Mouse (Mus musculus) kidney, embryonic 15.5 days (tissue): ENCODE data around the gene Dido1. TPM values are rescaled to one million over a fixed set of nuclear protein-coding genes. Genes with fewer than 3 reads are reported as not detected.

Experiments
- ATAC-seq: fragments of 200-750 bp; cut with Nextera tagmentation; replicated peaks from 2 replicates; pipeline ENCODE4 v1.8.0; 2017; ENCODE audit warnings: moderate TSS enrichment; ENCODE audit not compliant: low FRiP score
- H3K27ac ChIP-seq: fragments of 300-500 bp; sonication (generic); 2 replicates; pipeline ENCODE4 v1.5.1; 2015; ENCODE audit warnings: mild to moderate bottlenecking, inconsistent platforms
- H3K27me3 ChIP-seq: fragments of 300-500 bp; sonication (generic); 2 replicates; pipeline ENCODE4 v1.6.1; 2015; ENCODE audit warnings: inconsistent platforms
- H3K36me3 ChIP-seq: fragments of 300-500 bp; sonication (generic); 2 replicates; pipeline ENCODE4 v1.6.1; 2015; ENCODE audit warnings: inconsistent platforms
- H3K4me1 ChIP-seq: fragments of 300-500 bp; sonication (generic); 2 replicates; pipeline ENCODE4 v1.6.1; 2015; ENCODE audit warnings: inconsistent platforms
- H3K4me2 ChIP-seq: fragments of 300-500 bp; sonication (generic); 2 replicates; pipeline ENCODE4 v1.6.1; 2015; ENCODE audit warnings: moderate library complexity, mild to moderate bottlenecking, inconsistent platforms
- H3K4me3 ChIP-seq: fragments of 300-500 bp; sonication (generic); replicated peaks from 2 replicates; pipeline ENCODE4 v1.5.1; 2015; ENCODE audit warnings: mild to moderate bottlenecking, inconsistent platforms
- H3K9ac ChIP-seq: fragments of 300-500 bp; sonication (generic); 2 replicates; pipeline ENCODE4 v1.6.1; 2015; ENCODE audit warnings: mild to moderate bottlenecking, inconsistent platforms
- H3K9me3 ChIP-seq: fragments of 300-500 bp; sonication (generic); replicated peaks from 2 replicates; pipeline ENCODE4 v1.6.1; 2016; ENCODE audit warnings: inconsistent platforms
- WGBS: fragments of 180-500 bp; shearing (Covaris S2); methylation state at CpG from one replicate; pipeline ENCODE4 v1.1.7; 2015; ENCODE audit warnings: mixed read lengths; 5-methylcytosine and 5-hydroxymethylcytosine counted together
- polyA plus RNA-seq: library from polyadenylated mRNA; unstranded; fragments of >200 nt; fragmentation: Nextera tagmentation; extraction: Ambion mirVana; gene quantifications from 2 replicates; pipeline ENCODE4 v1.2.1, GENCODE M21; 2015

Dido1 gene
- polyA plus RNA-seq, 1 experiment from 2014 or later: 28.4 TPM

GRCm38 (mm10) chr2:180712037-180712689 lies 2.4 kb upstream of the Dido1 start:
- H3K4me3 ChIP-seq: no peak overlapping the region
- no peaks in the 10 kb centered on the region for H3K27me3 ChIP-seq
- no peak overlapping the region for H3K9ac ChIP-seq
- 88% methylated on average over 5 of the region's 5 CpGs for WGBS
- ATAC-seq: no peak
- peaks cover 41% of the 10 kb centered on the region for H3K36me3 ChIP-seq
- H3K4me1 ChIP-seq: peaks cover 23% of the 10 kb centered on the region
- H3K9me3 ChIP-seq: no peaks in the 10 kb centered on the region
- no peak overlapping the region for H3K4me2 ChIP-seq
- no peak overlapping the region for H3K27ac ChIP-seq

GRCm38 (mm10) chr2:180711527-180711926 lies 1.7 kb upstream of the Dido1 start:
- no peak for ATAC-seq
- H3K9me3 ChIP-seq: no peaks in the 10 kb centered on the region
- peaks cover 23% of the 10 kb centered on the region for H3K4me1 ChIP-seq
- H3K36me3 ChIP-seq: peaks cover 34% of the 10 kb centered on the region
- H3K27ac ChIP-seq: no peak overlapping the region
- WGBS: 49% methylated on average over 4 of the region's 4 CpGs
- H3K9ac ChIP-seq: peak overlapping the region; percentile 100
- peak overlapping the region; percentile 100 for H3K4me3 ChIP-seq
- no peaks in the 10 kb centered on the region for H3K27me3 ChIP-seq
- peak overlapping the region; percentile 75 for H3K4me2 ChIP-seq

GRCm38 (mm10) chr2:180710276-180711155 lies 717 bp upstream of the Dido1 start:
- H3K27me3 ChIP-seq: no peaks in the 10 kb centered on the region
- H3K4me1 ChIP-seq: peaks cover 23% of the 10 kb centered on the region
- H3K4me2 ChIP-seq: peak overlapping the region; percentile 75
- H3K4me3 ChIP-seq: peak overlapping the region; percentile 100
- H3K9ac ChIP-seq: peak overlapping the region; percentile 100
- ATAC-seq: no peak; the same call in 1 of the 2 replicates
- H3K27ac ChIP-seq: peak overlapping the region; percentile 89
- no peaks in the 10 kb centered on the region for H3K9me3 ChIP-seq
- 2% methylated on average over 63 of the region's 64 CpGs for WGBS
- H3K36me3 ChIP-seq: peaks cover 35% of the 10 kb centered on the region

GRCm38 (mm10) chr2:180709023-180709922 lies 526 bp downstream of the Dido1 start:
- H3K9me3 ChIP-seq: no peaks in the 10 kb centered on the region
- peaks cover 33% of the 10 kb centered on the region for H3K36me3 ChIP-seq
- H3K27ac ChIP-seq: peak overlapping the region; percentile 91
- H3K27me3 ChIP-seq: no peaks in the 10 kb centered on the region
- H3K4me1 ChIP-seq: peaks cover 35% of the 10 kb centered on the region
- WGBS: under 1% methylated on average over 39 of the region's 39 CpGs
- peak overlapping the region; percentile 100 for H3K4me3 ChIP-seq
- H3K9ac ChIP-seq: peak overlapping the region; percentile 94
- peak; percentile 52 for ATAC-seq
- peak overlapping the region; percentile 79 for H3K4me2 ChIP-seq

GRCm38 (mm10) chr2:180705975-180706374 lies 3.8 kb downstream of the Dido1 start:
- 95% methylated on average over 5 of the region's 5 CpGs for WGBS
- no peak overlapping the region for H3K27ac ChIP-seq
- H3K27me3 ChIP-seq: no peaks in the 10 kb centered on the region
- ATAC-seq: no peak
- no peak overlapping the region for H3K4me3 ChIP-seq
- H3K36me3 ChIP-seq: peaks cover 11% of the 10 kb centered on the region
- no peak overlapping the region for H3K4me2 ChIP-seq
- H3K9ac ChIP-seq: no peak overlapping the region
- H3K4me1 ChIP-seq: peaks cover 47% of the 10 kb centered on the region
- no peaks in the 10 kb centered on the region for H3K9me3 ChIP-seq

- 78% methylated on average over 3 of the region's 3 CpGs for WGBS
- ATAC-seq: no peak
- H3K27me3 ChIP-seq: no peaks in the 10 kb centered on the region
These were observed 4.7 kb downstream of the Dido1 start for GRCm38 (mm10) chr2:180705066-180705465.

GRCm38 (mm10) chr2:180704591-180704990 lies 5.2 kb downstream of the Dido1 start:
- H3K9me3 ChIP-seq: no peaks in the 10 kb centered on the region
- ATAC-seq: no peak
- peaks cover 58% of the 10 kb centered on the region for H3K4me1 ChIP-seq
- H3K27ac ChIP-seq: peak overlapping the region; percentile 38; the same call in 1 of the 2 replicates
- H3K9ac ChIP-seq: no peak overlapping the region
- H3K36me3 ChIP-seq: peaks cover 11% of the 10 kb centered on the region
- no peak overlapping the region for H3K4me3 ChIP-seq
- 69% methylated on average over 8 of the region's 8 CpGs for WGBS
- no peaks in the 10 kb centered on the region for H3K27me3 ChIP-seq
- no peak overlapping the region for H3K4me2 ChIP-seq

More at GRCm38 (mm10) chr2:180705066-180705465, 4.7 kb downstream of the Dido1 start:
- Histone ChIP-seq H3K4me2 (no peak overlapping the region), H3K27ac (peak overlapping the region; percentile 38; the same call in 1 of the 2 replicates), H3K4me1 (peaks cover 53% of the 10 kb centered on the region), H3K9me3 (no peaks in the 10 kb centered on the region), H3K9ac (no peak overlapping the region), H3K4me3 (no peak overlapping the region), H3K36me3 (peaks cover 11% of the 10 kb centered on the region)

GRCm38 (mm10) chr2:180703645-180704359 lies 6.0 kb downstream of the Dido1 start:
- H3K9ac ChIP-seq: no peak overlapping the region
- no peak for ATAC-seq
- peaks cover 64% of the 10 kb centered on the region for H3K4me1 ChIP-seq
- H3K36me3 ChIP-seq: peaks cover 11% of the 10 kb centered on the region
- no peak overlapping the region for H3K4me3 ChIP-seq
- no peak overlapping the region for H3K4me2 ChIP-seq
- peak overlapping the region; percentile 23; the same call in 1 of the 2 replicates for H3K27ac ChIP-seq
- whole genome bisulfite sequencing: 75% methylated on average over 3 of the region's 3 CpGs
- no peaks in the 10 kb centered on the region for H3K27me3 ChIP-seq
- H3K9me3 ChIP-seq: no peaks in the 10 kb centered on the region

GRCm38 (mm10) chr2:180703175-180703574 lies 6.6 kb downstream of the Dido1 start:
- Histone ChIP-seq H3K9ac (no peak overlapping the region), H3K9me3 (no peaks in the 10 kb centered on the region), H3K36me3 (peaks cover 11% of the 10 kb centered on the region), H3K27ac (peak overlapping the region; percentile 97), H3K4me2 (peak overlapping the region; percentile 73; the same call in 1 of the 2 replicates), H3K4me1 (peaks cover 59% of the 10 kb centered on the region), H3K4me3 (peak overlapping the region; percentile 84), H3K27me3 (no peaks in the 10 kb centered on the region)
- WGBS: 75% methylated on average over 5 of the region's 5 CpGs
- no peak for ATAC-seq

GRCm38 (mm10) chr2:180702701-180703149 lies 7.1 kb downstream of the Dido1 start:
- Histone ChIP-seq H3K27ac (peak overlapping the region; percentile 97), H3K36me3 (peaks cover 11% of the 10 kb centered on the region), H3K4me1 (peaks cover 56% of the 10 kb centered on the region), H3K4me2 (peak overlapping the region; percentile 73), H3K9ac (peak overlapping the region; percentile 92), H3K4me3 (peak overlapping the region; percentile 84), H3K9me3 (no peaks in the 10 kb centered on the region), H3K27me3 (no peaks in the 10 kb centered on the region)
- 29% methylated on average over 4 of the region's 4 CpGs for WGBS
- ATAC-seq: no peak
